Mouse (Mus musculus) CH12.LX (cell line): ENCODE measurements around the gene P4ha1. TPM values are rescaled to one million over a fixed set of nuclear protein-coding genes. Genes with fewer than 3 reads are reported as not detected.

ENCODE experiments used
- DNase-seq: peaks from one replicate; pipeline ENCODE4 v3.0.0-alpha.2; 2013; ENCODE audit errors: extremely low read depth
- H3K27ac ChIP-seq: 2 replicates; pipeline ENCODE4 v1.5.1; 2012; ENCODE audit warnings: low read depth, mild to moderate bottlenecking, control low read depth, moderate library complexity; ENCODE audit not compliant: insufficient read depth
- H3K27me3 ChIP-seq: replicated peaks from 2 replicates; pipeline ENCODE3; 2012; ENCODE audit warnings: inconsistent platforms
- H3K36me3 ChIP-seq, 2 experiments: replicated peaks in 1 of 2; 2 replicates each; pipeline versions ENCODE3 to v1.6.1; 2012; ENCODE audit warnings: inconsistent platforms in 1 of 2, low read length in 1 of 2, mild to moderate bottlenecking in 1 of 2, mixed read lengths in 1 of 2, moderate library complexity in 1 of 2; ENCODE audit not compliant: control insufficient read depth in 1 of 2, insufficient read depth in 1 of 2
- H3K4me1 ChIP-seq, 2 experiments: 2 replicates each; pipeline ENCODE4 v1.6.1; 2012; ENCODE audit warnings: inconsistent platforms in 1 of 2, moderate library complexity in 1 of 2; ENCODE audit not compliant: insufficient read depth in 2 of 2, control insufficient read depth in 1 of 2
- H3K4me2 ChIP-seq: 2 replicates; pipeline ENCODE4 v1.6.1; 2012; ENCODE audit warnings: low read depth, mild to moderate bottlenecking, control low read depth; ENCODE audit not compliant: poor library complexity, insufficient read depth, severe bottlenecking
- H3K4me3 ChIP-seq, 3 experiments: fragments of 150-350 bp in 1 of 3; sonication (generic) in 1 of 3; replicated peaks in 1 of 3; 2 replicates each; pipeline versions ENCODE3 to v1.5.1; 2011 to 2012; ENCODE audit warnings: low read depth in 2 of 3, low read length in 2 of 3, mild to moderate bottlenecking in 2 of 3, moderate library complexity in 2 of 3, control low read depth in 1 of 3, improper control_type of control experiment in 1 of 3, inconsistent platforms in 1 of 3, mixed read lengths in 1 of 3; ENCODE audit not compliant: poor library complexity in 1 of 3
- H3K79me2 ChIP-seq: replicated peaks from 2 replicates; pipeline ENCODE4 v1.6.1; 2012; ENCODE audit warnings: mild to moderate bottlenecking, moderate library complexity; ENCODE audit not compliant: control insufficient read depth, poor library complexity, insufficient read depth, severe bottlenecking; ENCODE audit errors: extremely low read depth
- H3K9ac ChIP-seq: 2 replicates; pipeline ENCODE4 v1.6.1; 2012; ENCODE audit warnings: low read depth, mild to moderate bottlenecking, control low read depth, moderate library complexity; ENCODE audit not compliant: insufficient read depth
- H3K9me3 ChIP-seq: replicated peaks from 2 replicates; pipeline ENCODE3; 2012; ENCODE audit warnings: low read length, inconsistent platforms, mixed read lengths
- CTCF ChIP-seq, 2 experiments: IDR thresholded peaks in 1 of 2; conservative IDR thresholded peaks in 1 of 2; 2 replicates each; pipeline ENCODE4 v1.5.1; 2011 to 2012; ENCODE audit warnings: low read depth in 2 of 2, low read length in 2 of 2, improper control_type of control experiment in 1 of 2, inconsistent platforms in 1 of 2, mild to moderate bottlenecking in 1 of 2, moderate library complexity in 1 of 2
- E2F4 ChIP-seq: IDR thresholded peaks from 2 replicates; pipeline ENCODE4 v1.6.1; 2011; ENCODE audit warnings: low read depth, low read length, improper control_type of control experiment; ENCODE audit not compliant: insufficient replicate concordance
- ELF1 ChIP-seq: IDR thresholded peaks from 2 replicates; pipeline ENCODE4 v1.6.1; 2014; ENCODE audit warnings: low read depth, mild to moderate bottlenecking, inconsistent platforms, low read length, improper control_type of control experiment
- ETS1 ChIP-seq: conservative IDR thresholded peaks from 2 replicates; pipeline ENCODE4 v1.6.1; 2012; ENCODE audit warnings: low read depth, mild to moderate bottlenecking, inconsistent platforms, low read length, improper control_type of control experiment, moderate library complexity
- JUN ChIP-seq: IDR thresholded peaks from 2 replicates; pipeline ENCODE4 v1.6.1; 2011; ENCODE audit warnings: low read depth, mild to moderate bottlenecking, low read length, improper control_type of control experiment, moderate library complexity; ENCODE audit not compliant: insufficient read depth
- MAFK ChIP-seq: IDR thresholded peaks from 2 replicates; pipeline ENCODE4 v1.6.1; 2011; ENCODE audit warnings: low read length, improper control_type of control experiment; ENCODE audit not compliant: insufficient replicate concordance
- MAX ChIP-seq: IDR thresholded peaks from 2 replicates; pipeline ENCODE4 v1.6.1; 2011; ENCODE audit warnings: low read length, improper control_type of control experiment
- MAZ ChIP-seq: IDR thresholded peaks from 2 replicates; pipeline ENCODE4 v1.6.1; 2012; ENCODE audit warnings: low read depth, mild to moderate bottlenecking, inconsistent platforms, low read length, improper control_type of control experiment, moderate library complexity
- PAX5 ChIP-seq: IDR thresholded peaks from 2 replicates; pipeline ENCODE4 v1.6.1; 2012; ENCODE audit warnings: low read length, inconsistent platforms, mixed read lengths
- POLR2A ChIP-seq: IDR thresholded peaks from 2 replicates; pipeline ENCODE4 v1.6.1; 2011; ENCODE audit warnings: low read depth, mild to moderate bottlenecking, improper control_type of control experiment, low read length
- POLR2AphosphoS2 ChIP-seq: IDR thresholded peaks from 2 replicates; pipeline ENCODE4 v1.6.1; 2011; ENCODE audit warnings: low read depth, low read length, improper control_type of control experiment
- RAD21 ChIP-seq: IDR thresholded peaks from 2 replicates; pipeline ENCODE4 v1.6.1; 2011; ENCODE audit warnings: low read depth, mild to moderate bottlenecking, low read length, improper control_type of control experiment, moderate library complexity
- SMC3 ChIP-seq: IDR thresholded peaks from 2 replicates; pipeline ENCODE4 v1.6.1; 2011; ENCODE audit warnings: low read depth, low read length, improper control_type of control experiment
- UBTF ChIP-seq: IDR thresholded peaks from 2 replicates; pipeline ENCODE4 v1.6.1; 2012; ENCODE audit warnings: low read depth, mild to moderate bottlenecking, inconsistent platforms, low read length, improper control_type of control experiment, moderate library complexity
- USF2 ChIP-seq: conservative IDR thresholded peaks from 2 replicates; pipeline ENCODE4 v1.6.1; 2011; ENCODE audit warnings: low read depth, low read length, improper control_type of control experiment
- ZC3H11A ChIP-seq: IDR thresholded peaks from 2 replicates; pipeline ENCODE4 v1.6.1; 2012; ENCODE audit warnings: low read depth, mild to moderate bottlenecking, inconsistent platforms, low read length, improper control_type of control experiment
- ZMIZ1 ChIP-seq: IDR thresholded peaks from 2 replicates; pipeline ENCODE4 v1.6.1; 2012; ENCODE audit warnings: low read depth, mild to moderate bottlenecking, inconsistent platforms, low read length, improper control_type of control experiment
- ZNF384 ChIP-seq: IDR thresholded peaks from 2 replicates; pipeline ENCODE4 v1.6.1; 2012; ENCODE audit warnings: low read depth, low read length, improper control_type of control experiment, inconsistent platforms
- dilution Hi-C: fragments of 300-500 bp; cut with MboI; formaldehyde crosslinking; loops from 2 replicates; pipeline ENCODE4 v1.14.3; 2020; ENCODE audit warnings: low sequenced_read_pairs; ENCODE audit not compliant: extremely low pct_unique_long_range_greater_than_20kb, extremely low pct_ligation_motif_present
- in situ Hi-C: fragments of 300-500 bp; cut with MboI; formaldehyde crosslinking; loops from 3 replicates; pipeline ENCODE4 v1.14.3; 2019; ENCODE audit warnings: low sequenced_read_pairs, low pct_ligation_motif_present, low pct_unique_long_range_greater_than_20kb, mixed read lengths
- polyA plus RNA-seq: library from polyadenylated mRNA; unstranded; fragments of >175 nt; gene quantifications from 2 replicates; pipeline ENCODE4 v1.2.1, GENCODE M21; 2012; ENCODE audit warnings: low read depth; ENCODE audit not compliant: insufficient read length
- total RNA-seq, 2 experiments: library from RNA; depleted of rRNA; stranded (reverse); fragments of 300-350 nt in 1 of 2; fragments of >200 nt in 1 of 2; gene quantifications; 2 replicates each; pipeline ENCODE4 v1.2.3; 2012 to 2014

The P4ha1 gene
- total and polyA plus RNA-seq, 3 experiments: 38.4 to 138 (median 87.2) TPM

DNA sequence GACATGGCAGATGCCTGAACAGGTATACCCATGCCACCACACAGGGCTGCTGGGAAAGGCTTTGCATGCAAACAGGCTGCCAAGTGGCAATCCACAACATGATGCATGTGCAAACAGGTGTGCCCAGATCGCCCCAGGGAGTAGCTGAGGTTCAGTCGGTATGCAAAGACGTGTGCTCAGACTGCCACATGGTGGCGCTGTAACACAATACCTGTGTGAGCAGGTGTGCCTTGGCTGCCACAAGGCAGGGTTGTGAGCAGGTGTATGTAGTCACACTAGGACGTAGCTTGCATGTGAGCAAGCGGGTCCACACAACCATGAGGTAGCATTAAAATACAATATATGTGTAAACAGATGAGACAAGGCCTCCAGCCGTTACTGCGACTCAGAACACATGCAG is 34.0 kb upstream of the P4ha1 start:
- DNase-seq: no peak
- no peak overlapping the region for H3K4me3 ChIP-seq
- TF ChIP-seq ELF1 (no peak), CTCF (conservative IDR thresholded peaks at IDR 0.05 in 1 of 2, IDR thresholded peaks at IDR 0.05 in 1 of 2; ENCODE audit: low read depth in 2 of 2, low read length in 2 of 2) (peak; percentile 60 to 76), RAD21 (peak; percentile 7), POLR2A (no peak), SMC3 (peak; percentile 35), MAZ (no peak)
- H3K9ac ChIP-seq: no peak overlapping the region
- no peaks in the 10 kb centered on the region for H3K79me2 ChIP-seq
- dilution Hi-C loops: no loop called here
- no peaks in the 10 kb centered on the region for H3K9me3 ChIP-seq
- no peaks in the 10 kb centered on the region for H3K36me3 ChIP-seq
- H3K4me2 ChIP-seq: no peak overlapping the region
- no peaks in the 10 kb centered on the region for H3K27me3 ChIP-seq
- H3K4me1 ChIP-seq: peaks cover 5 to 18% of the 10 kb centered on the region in 2 experiments
- in situ Hi-C loops: loop anchor here (5.0 to 25.0 kb wide), 3 partner anchors 64 to 477 kb away; partner anchors contain the start of genes Sept10, Sh3rf3 and Sowahc
- H3K27ac ChIP-seq: no peak overlapping the region

DNA sequence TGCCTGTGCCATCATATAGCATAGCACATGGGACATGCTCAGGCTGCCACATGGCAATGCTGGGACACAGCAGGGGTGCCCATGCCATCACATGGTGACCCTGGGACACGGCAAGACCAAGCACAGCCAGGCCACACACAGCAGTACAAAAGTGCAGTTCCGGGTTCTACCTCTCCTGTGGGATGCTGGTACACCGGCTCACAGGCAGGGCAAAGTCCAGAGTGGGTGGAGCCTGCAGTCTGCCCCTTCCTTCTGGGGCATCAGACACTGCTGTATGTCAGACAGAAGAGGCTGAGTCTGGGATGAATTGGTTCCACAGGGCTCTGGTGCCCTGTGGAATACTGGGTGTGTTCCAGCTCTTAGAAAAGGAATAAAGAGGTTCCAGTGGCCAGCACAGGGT is 31.6 kb upstream of the P4ha1 start:
- Histone ChIP-seq H3K27me3 (no peaks in the 10 kb centered on the region), H3K9ac (no peak overlapping the region), H3K4me1 (peaks cover 12 to 37% of the 10 kb centered on the region in 2 experiments), H3K27ac (no peak overlapping the region), H3K79me2 (no peaks in the 10 kb centered on the region), H3K4me2 (no peak overlapping the region), H3K4me3 (no peak overlapping the region), H3K36me3 (no peaks in the 10 kb centered on the region), H3K9me3 (no peaks in the 10 kb centered on the region)
- TF ChIP-seq ETS1 (no peak), JUN (no peak), ZMIZ1 (no peak), ZNF384 (no peak), UBTF (no peak)
- no peak for DNase-seq
- dilution Hi-C loops: no loop called here
- in situ Hi-C loops: loop anchor here (25.0 kb wide), 1 partner anchor 479 kb away; the partner anchor contains the start of gene Sh3rf3

GRCm38 (mm10) chr10:59292079-59292478 is 31.0 kb upstream of the P4ha1 start:
- H3K79me2 ChIP-seq: no peaks in the 10 kb centered on the region
- in situ Hi-C loops (loop anchor here (25.0 kb wide), 1 partner anchor 480 kb away; the partner anchor contains the start of gene Sh3rf3), dilution Hi-C loops (no loop called here)
- H3K36me3 ChIP-seq: no peaks in the 10 kb centered on the region
- H3K27ac ChIP-seq: no peak overlapping the region
- no peak for DNase-seq
- H3K4me1 ChIP-seq: peaks cover 12 to 37% of the 10 kb centered on the region in 2 experiments
- no peak overlapping the region for H3K4me2 ChIP-seq
- H3K9ac ChIP-seq: no peak overlapping the region
- no peaks in the 10 kb centered on the region for H3K9me3 ChIP-seq
- H3K4me3 ChIP-seq: no peak overlapping the region
- H3K27me3 ChIP-seq: no peaks in the 10 kb centered on the region
- TF ChIP-seq MAFK (no peak), MAX (no peak), CTCF (conservative IDR thresholded peaks at IDR 0.05 in 1 of 2, IDR thresholded peaks at IDR 0.05 in 1 of 2; ENCODE audit: low read depth in 2 of 2, low read length in 2 of 2) (no peak), ZC3H11A (no peak), USF2 (no peak), POLR2AphosphoS2 (no peak), E2F4 (no peak), PAX5 (no peak)
